Mouse (Mus musculus) frontal cortex, adult (tissue): ENCODE data around the gene Prkn.

Experiments
- ATAC-seq: cut with Nextera tagmentation; 2 replicates; pipeline ENCODE4 v1.9.2; 2017; ENCODE audit warnings: mild to moderate bottlenecking, moderate library complexity, mixed read lengths; ENCODE audit not compliant: low TSS enrichment

Prkn gene

GRCm38 (mm10) chr17:11516165-11516564, 676.0 kb downstream of the Prkn start:
- no peak for ATAC-seq

GRCm38 (mm10) chr17:11532066-11532465, 691.9 kb downstream of the Prkn start:
- no peak for ATAC-seq

GRCm38 (mm10) chr17:11532748-11533147, 692.6 kb downstream of the Prkn start:
- no peak for ATAC-seq

GRCm38 (mm10) chr17:11533835-11534234, 693.7 kb downstream of the Prkn start:
- ATAC-seq, result no peak

- ATAC-seq, result no peak
Observed at GRCm38 (mm10) chr17:11538826-11539225, 698.6 kb downstream of the Prkn start.

GRCm38 (mm10) chr17:11541928-11542623, 701.9 kb downstream of the Prkn start:
- no peak for ATAC-seq

GRCm38 (mm10) chr17:11550562-11550961, 710.4 kb downstream of the Prkn start:
- ATAC-seq, result no peak

- ATAC-seq, result no peak
Observed at GRCm38 (mm10) chr17:11565681-11566080, 725.5 kb downstream of the Prkn start.

- ATAC-seq, result no peak
Observed at GRCm38 (mm10) chr17:11570392-11570791, 730.2 kb downstream of the Prkn start.

- peak; percentile 94 for ATAC-seq
Observed at GRCm38 (mm10) chr17:11573666-11574065, 733.5 kb downstream of the Prkn start.

- ATAC-seq, result no peak
Observed at GRCm38 (mm10) chr17:11585491-11585890, 745.3 kb downstream of the Prkn start.

- ATAC-seq, result no peak
Observed at GRCm38 (mm10) chr17:11607931-11608330, 767.7 kb downstream of the Prkn start.

GRCm38 (mm10) chr17:11611459-11611858, 771.3 kb downstream of the Prkn start:
- ATAC-seq, result peak; percentile 56

- peak; percentile 51 for ATAC-seq
Observed at GRCm38 (mm10) chr17:11612801-11613531, 772.8 kb downstream of the Prkn start.

- ATAC-seq, result no peak
Observed at GRCm38 (mm10) chr17:11617552-11617951, 777.4 kb downstream of the Prkn start.

GRCm38 (mm10) chr17:11618886-11619590, 778.9 kb downstream of the Prkn start:
- ATAC-seq, result peak; percentile 66

- no peak for ATAC-seq
Observed at GRCm38 (mm10) chr17:11620770-11621169, 780.6 kb downstream of the Prkn start.

GRCm38 (mm10) chr17:11621492-11621891, 781.3 kb downstream of the Prkn start:
- ATAC-seq, result no peak

- no peak for ATAC-seq
Observed at GRCm38 (mm10) chr17:11626306-11626705, 786.1 kb downstream of the Prkn start.

- ATAC-seq, result no peak
Observed at GRCm38 (mm10) chr17:11635121-11635520, 794.9 kb downstream of the Prkn start.

- ATAC-seq, result no peak
Observed at GRCm38 (mm10) chr17:11637642-11638041, 797.5 kb downstream of the Prkn start.

- no peak for ATAC-seq
Observed at GRCm38 (mm10) chr17:11638451-11638850, 798.3 kb downstream of the Prkn start.

- ATAC-seq, result no peak
Observed at GRCm38 (mm10) chr17:11639786-11640185, 799.6 kb downstream of the Prkn start.
